Mouse (Mus musculus): Measurements from ENCODE around the gene Pecam1. TPM values are rescaled to one million over a fixed set of nuclear protein-coding genes. Genes with fewer than 3 reads are reported as not detected.

Pecam1 gene
- total and polyA plus RNA-seq, 3 experiments, result 0.93 TPM; not detected in 2

DNA sequence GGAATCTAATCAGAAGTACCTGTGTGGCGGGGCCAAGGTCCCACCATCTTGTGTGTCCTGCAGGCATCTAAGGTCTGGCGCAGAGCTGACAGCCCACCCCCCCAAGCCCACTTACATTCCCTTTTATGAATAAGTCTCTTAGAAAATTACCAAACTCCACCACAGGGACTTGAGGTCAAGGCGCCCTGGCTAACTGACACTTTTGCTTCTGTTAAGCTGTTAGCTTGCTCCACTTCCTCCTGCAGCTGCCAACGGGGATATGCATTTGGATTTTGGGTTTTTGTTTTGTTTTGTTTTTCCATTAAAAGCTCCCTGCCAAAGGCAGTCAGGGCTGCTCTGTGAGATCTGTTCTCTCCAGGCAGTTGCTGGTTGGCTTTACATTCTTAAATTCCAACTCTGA is 134.9 kb downstream of the Pecam1 start:
- DNase-seq (ENCODE audit: low spot score), result no peak
- Histone ChIP-seq H3K36me3 (replicated peaks) (no peaks in the 10 kb centered on the region), H3K4me3 (ENCODE audit: low read depth, low read length) (no peak overlapping the region), H3K9me3 (replicated peaks) (no peaks in the 10 kb centered on the region), H3K4me1 (ENCODE audit: insufficient read depth, low read depth, low read length) (peaks cover 27% of the 10 kb centered on the region), H3K27me3 (ENCODE audit: insufficient read depth, low read length) (peaks cover 37% of the 10 kb centered on the region)
- no peak for ATAC-seq (ENCODE audit: extremely low read depth, insufficient number of reproducible peaks, low FRiP score, poor library complexity, severe bottlenecking)
- TF ChIP-seq GATA2 (IDR thresholded peaks at IDR 0.05; ENCODE audit: borderline replicate concordance, low read depth, low read length) (no peak), POLR2AphosphoS5 (IDR thresholded peaks at IDR 0.05; ENCODE audit: insufficient replicate concordance, low read depth, low read length) (no peak), CTCF (IDR thresholded peaks at IDR 0.05; ENCODE audit: low read depth, low read length) (no peak), GATA1 (IDR thresholded peaks at IDR 0.05; ENCODE audit: borderline replicate concordance, low read length) (no peak), TAL1 (conservative IDR thresholded peaks at IDR 0.05; ENCODE audit: low read depth, low read length) (no peak)

GRCm38 (mm10) chr11:106614339-106614645 is 136.1 kb downstream of the Pecam1 start:
- peaks cover 30% of the 10 kb centered on the region for H3K4me1 ChIP-seq (ENCODE audit: insufficient read depth, low read depth, low read length)
- no peak for DNase-seq (ENCODE audit: low spot score)

DNA sequence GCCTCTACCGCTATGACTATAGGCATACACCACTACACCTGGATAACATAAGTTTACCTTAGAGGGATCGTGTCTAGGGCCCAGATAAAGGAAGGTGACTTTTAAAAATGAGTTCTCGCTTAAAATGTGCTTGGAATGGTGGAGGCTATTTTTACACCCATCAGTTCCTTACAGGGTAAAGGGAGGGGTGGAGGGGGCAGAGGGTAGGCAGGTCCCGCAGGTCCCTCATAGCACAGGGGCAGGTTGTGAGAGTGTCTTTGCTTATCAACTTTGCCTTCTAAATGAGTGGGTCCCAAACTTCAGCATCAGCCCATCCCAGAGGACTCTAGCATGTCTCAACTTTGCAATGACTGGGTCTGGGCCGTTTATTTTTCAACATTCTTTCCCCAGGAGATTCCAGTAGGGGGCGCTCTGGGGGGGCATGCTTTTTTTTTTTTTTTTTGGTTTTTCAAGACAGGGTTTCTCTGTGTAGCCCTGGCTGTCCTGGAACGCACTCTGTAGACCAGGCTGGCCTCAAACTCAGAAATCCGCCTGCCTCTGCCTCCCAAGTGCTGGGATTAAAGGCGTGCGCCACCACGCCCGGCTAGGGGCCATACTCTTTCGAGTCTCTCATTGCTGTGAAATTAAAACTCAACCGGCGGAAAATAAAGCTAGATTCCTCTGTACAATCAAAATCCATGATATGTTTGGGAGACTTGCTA is 136.6 kb downstream of the Pecam1 start:
- H3K4me3 ChIP-seq (ENCODE audit: low read depth, low read length), result peak overlapping the region; percentile 93; the same call in 1 of the 2 replicates
- no peak for TF ChIP-seq TAL1 (conservative IDR thresholded peaks at IDR 0.05; ENCODE audit: low read depth, low read length)
- TF ChIP-seq CTCF (IDR thresholded peaks at IDR 0.05; ENCODE audit: low read depth, low read length), result 0 out of 2 replicates have a peak, but pooled peaks have one; percentile 10
- H3K9me3 ChIP-seq (replicated peaks), result no peaks in the 10 kb centered on the region
- ATAC-seq (ENCODE audit: extremely low read depth, insufficient number of reproducible peaks, low FRiP score, poor library complexity, severe bottlenecking) (no peak), DNase-seq (ENCODE audit: low spot score) (peak; percentile 58)
- H3K27me3 ChIP-seq (ENCODE audit: insufficient read depth, low read length), result peaks cover 22% of the 10 kb centered on the region
- peaks cover 31% of the 10 kb centered on the region for H3K4me1 ChIP-seq (ENCODE audit: insufficient read depth, low read depth, low read length)
- no peaks in the 10 kb centered on the region for H3K36me3 ChIP-seq (replicated peaks)

More at GRCm38 (mm10) chr11:106614339-106614645, 136.1 kb downstream of the Pecam1 start:
- no peaks in the 10 kb centered on the region for H3K9me3 ChIP-seq (replicated peaks)
- ATAC-seq (ENCODE audit: extremely low read depth, insufficient number of reproducible peaks, low FRiP score, poor library complexity, severe bottlenecking), result no peak
- H3K36me3 ChIP-seq (replicated peaks), result no peaks in the 10 kb centered on the region
- peaks cover 24% of the 10 kb centered on the region for H3K27me3 ChIP-seq (ENCODE audit: insufficient read depth, low read length)
- TF ChIP-seq GATA2 (IDR thresholded peaks at IDR 0.05; ENCODE audit: borderline replicate concordance, low read depth, low read length) (no peak), CTCF (IDR thresholded peaks at IDR 0.05; ENCODE audit: low read depth, low read length) (no peak), TAL1 (conservative IDR thresholded peaks at IDR 0.05; ENCODE audit: low read depth, low read length) (no peak), GATA1 (IDR thresholded peaks at IDR 0.05; ENCODE audit: borderline replicate concordance, low read length) (no peak), POLR2AphosphoS5 (IDR thresholded peaks at IDR 0.05; ENCODE audit: insufficient replicate concordance, low read depth, low read length) (no peak)
- no peak overlapping the region for H3K4me3 ChIP-seq (ENCODE audit: low read depth, low read length)

DNA sequence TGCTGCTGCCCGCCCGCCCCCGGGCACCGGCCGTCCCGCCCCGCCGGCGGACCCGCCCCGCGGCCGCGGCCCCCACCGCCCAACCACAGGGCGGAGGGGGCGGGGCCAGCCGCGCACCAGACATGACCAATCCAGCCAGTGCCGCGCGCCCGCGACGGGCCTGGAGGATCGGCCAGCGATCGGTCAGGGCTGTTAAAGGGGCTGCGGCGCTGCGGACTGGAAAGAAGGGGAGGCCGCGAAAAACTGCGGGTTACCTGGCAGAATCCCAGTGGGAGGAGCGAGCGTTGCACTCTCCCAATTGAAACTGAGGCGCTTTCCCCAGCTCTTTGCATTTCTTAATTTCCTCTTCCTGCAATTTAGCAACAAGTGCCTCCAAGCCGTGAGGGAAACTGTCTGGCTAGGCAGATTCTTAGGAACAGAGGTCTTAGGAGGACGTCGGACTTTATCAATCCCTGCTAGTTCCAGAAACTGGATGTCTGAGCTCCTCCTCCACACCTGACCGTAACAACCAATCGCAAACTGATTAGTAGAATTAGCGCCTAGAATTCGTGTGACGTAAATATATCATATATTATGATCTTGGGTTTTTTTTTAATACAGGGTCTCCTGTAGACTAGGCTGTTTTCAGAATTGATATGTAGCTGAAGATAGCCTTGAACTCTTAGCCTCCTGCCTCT is 137.3 kb downstream of the Pecam1 start, which contains the start of gene Tex2:
Tex2 (minus strand) TSS at position 463 of the 677 bp plus-strand sequence.
- H3K27me3 ChIP-seq (ENCODE audit: insufficient read depth, low read length), result peaks cover 22% of the 10 kb centered on the region
- no peaks in the 10 kb centered on the region for H3K9me3 ChIP-seq (replicated peaks)
- peaks cover 31% of the 10 kb centered on the region for H3K4me1 ChIP-seq (ENCODE audit: insufficient read depth, low read depth, low read length)
- no peak for TF ChIP-seq GATA1 (IDR thresholded peaks at IDR 0.05; ENCODE audit: borderline replicate concordance, low read length)
- no peak for TF ChIP-seq TAL1 (conservative IDR thresholded peaks at IDR 0.05; ENCODE audit: low read depth, low read length)
- no peak for TF ChIP-seq POLR2AphosphoS5 (IDR thresholded peaks at IDR 0.05; ENCODE audit: insufficient replicate concordance, low read depth, low read length)
- TF ChIP-seq GATA2 (IDR thresholded peaks at IDR 0.05; ENCODE audit: borderline replicate concordance, low read depth, low read length), result no peak
- no peak for TF ChIP-seq CTCF (IDR thresholded peaks at IDR 0.05; ENCODE audit: low read depth, low read length)
- ATAC-seq (ENCODE audit: extremely low read depth, insufficient number of reproducible peaks, low FRiP score, poor library complexity, severe bottlenecking), result peak; percentile 90
- DNase-seq (ENCODE audit: low spot score), result peak; percentile 89
- H3K36me3 ChIP-seq (replicated peaks), result no peaks in the 10 kb centered on the region
- peak within 1 kb of the TSS; percentile 93 for H3K4me3 ChIP-seq (ENCODE audit: low read depth, low read length)

GRCm38 (mm10) chr11:106612209-106612960 is 138.0 kb downstream of the Pecam1 start:
- Histone ChIP-seq H3K4me3 (ENCODE audit: low read depth, low read length) (peak overlapping the region; percentile 93), H3K36me3 (replicated peaks) (no peaks in the 10 kb centered on the region), H3K4me1 (ENCODE audit: insufficient read depth, low read depth, low read length) (peaks cover 31% of the 10 kb centered on the region), H3K27me3 (ENCODE audit: insufficient read depth, low read length) (peaks cover 18% of the 10 kb centered on the region), H3K9me3 (replicated peaks) (no peaks in the 10 kb centered on the region)
- ATAC-seq (ENCODE audit: extremely low read depth, insufficient number of reproducible peaks, low FRiP score, poor library complexity, severe bottlenecking) (no peak; the same call in 1 of the 2 replicates), DNase-seq (ENCODE audit: low spot score) (peak; percentile 66)
- no peak for TF ChIP-seq TAL1 (conservative IDR thresholded peaks at IDR 0.05; ENCODE audit: low read depth, low read length)
- TF ChIP-seq POLR2AphosphoS5 (IDR thresholded peaks at IDR 0.05; ENCODE audit: insufficient replicate concordance, low read depth, low read length), result no peak
- TF ChIP-seq CTCF (IDR thresholded peaks at IDR 0.05; ENCODE audit: low read depth, low read length), result no peak

GRCm38 (mm10) chr11:106609731-106610130 is 140.7 kb downstream of the Pecam1 start:
- H3K27me3 ChIP-seq (ENCODE audit: insufficient read depth, low read length), result peaks cover 6% of the 10 kb centered on the region
- peaks cover 31% of the 10 kb centered on the region for H3K4me1 ChIP-seq (ENCODE audit: insufficient read depth, low read depth, low read length)
- no peak overlapping the region for H3K4me3 ChIP-seq (ENCODE audit: low read depth, low read length)
- H3K9me3 ChIP-seq (replicated peaks), result no peaks in the 10 kb centered on the region
- H3K36me3 ChIP-seq (replicated peaks), result no peaks in the 10 kb centered on the region
- TF ChIP-seq GATA2 (IDR thresholded peaks at IDR 0.05; ENCODE audit: borderline replicate concordance, low read depth, low read length), result no peak
- no peak for TF ChIP-seq TAL1 (conservative IDR thresholded peaks at IDR 0.05; ENCODE audit: low read depth, low read length)
- no peak for TF ChIP-seq GATA1 (IDR thresholded peaks at IDR 0.05; ENCODE audit: borderline replicate concordance, low read length)
- ATAC-seq (ENCODE audit: extremely low read depth, insufficient number of reproducible peaks, low FRiP score, poor library complexity, severe bottlenecking), result no peak
- no peak for DNase-seq (ENCODE audit: low spot score)

Data from G1E (cell line).